Mouse (Mus musculus) pancreas, adult 10 weeks (tissue): Measurements from ENCODE around the gene Zfp97. TPM values are rescaled to one million over a fixed set of nuclear protein-coding genes. Genes with fewer than 3 reads are reported as not detected.

Source experiments
- polyA plus RNA-seq: library from polyadenylated mRNA; stranded (reverse); fragments of 350-450 nt; fragmentation: Illumina TruSeq; extraction: RNeasy Lipid Tissue Mini Kit (QIAGEN cat#74804); gene quantifications from one replicate; pipeline ENCODE4 v1.2.3, GENCODE M21; 2015; ENCODE audit warnings: low read depth, low replicate concordance; ENCODE audit not compliant: insufficient read depth

Zfp97 gene
- polyA plus RNA-seq = 1.0 TPM

GRCm38 (mm10) chr17:17120830-17121502 is at the start of gene Zfp97:
Gene Zfp97 (plus strand): TSS chr17:17121415.

Other genes with a start within 250 kb of the Zfp97 start
- 2.3 TPM for gene Zfp960, start 57.3 kb upstream of the Zfp97 start, polyA plus RNA-seq